Mouse (Mus musculus): ENCODE data around the gene Tmem150c.

DNA sequence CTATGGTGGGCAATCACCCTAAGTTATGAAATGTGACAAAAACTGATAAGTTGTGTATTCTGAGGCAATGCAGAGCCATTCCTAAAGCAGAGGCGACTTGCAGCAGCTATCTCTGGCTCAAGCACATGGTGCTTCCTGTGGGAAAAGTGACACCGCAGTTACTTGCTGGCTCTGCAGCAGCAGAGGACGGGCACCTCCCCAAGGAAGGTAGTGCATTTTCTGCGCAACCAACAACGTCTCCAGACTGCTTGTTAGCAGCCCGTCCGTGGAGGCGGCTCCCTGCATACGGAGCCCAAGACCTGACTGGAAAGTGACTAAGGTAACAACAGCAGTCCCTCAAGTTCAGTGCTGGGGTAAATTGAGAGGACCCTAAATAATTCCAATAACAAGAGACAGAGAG, 36.8 kb upstream of the Tmem150c start:
- TF ChIP-seq POLR2A (IDR thresholded peaks at IDR 0.05; ENCODE audit: insufficient read length, low read depth) (no peak), MAX (IDR thresholded peaks at IDR 0.05; ENCODE audit: low read depth) (no peak), TCF3 (IDR thresholded peaks at IDR 0.05; ENCODE audit: insufficient read length, low read depth) (no peak), CEBPB (IDR thresholded peaks at IDR 0.05; ENCODE audit: insufficient read depth, poor library complexity, severe bottlenecking) (no peak), E2F4 (IDR thresholded peaks at IDR 0.05; ENCODE audit: insufficient read depth) (no peak)

All from myocyte (in vitro differentiated cells).